Mouse (Mus musculus): ENCODE measurements around the gene Dennd1c. TPM values are rescaled to one million over a fixed set of nuclear protein-coding genes. Genes with fewer than 3 reads are reported as not detected.

The Dennd1c gene
- polyA plus RNA-seq, 1 experiment from 2014 or later = 5.8 TPM

Other genes with a start within 250 kb of the Dennd1c start
- gene Rfx2, start 247.5 kb downstream of the Dennd1c start, polyA plus RNA-seq (2015; fragmentation: Nextera tagmentation; extraction: Ambion mirVana) = 6.7 and 6.9 TPM in 2 replicates
- gene Acsbg2, start 204.1 kb downstream of the Dennd1c start, polyA plus RNA-seq (2015; fragmentation: Nextera tagmentation; extraction: Ambion mirVana) = not detected in 2 replicates
- 0.43 and 0.53 TPM in 2 replicates for gene 1700061G19Rik, start 203.0 kb downstream of the Dennd1c start, polyA plus RNA-seq (2015; fragmentation: Nextera tagmentation; extraction: Ambion mirVana)
- 34.8 and 40.6 TPM in 2 replicates for gene Mllt1, start 143.1 kb downstream of the Dennd1c start, polyA plus RNA-seq (2015; fragmentation: Nextera tagmentation; extraction: Ambion mirVana)
- gene Acer1, start 96.4 kb downstream of the Dennd1c start, polyA plus RNA-seq (2015; fragmentation: Nextera tagmentation; extraction: Ambion mirVana) = 0.09 TPM in 1 of 2 replicates, not detected in the other
- gene Clpp, start 88.2 kb downstream of the Dennd1c start, polyA plus RNA-seq (2015; fragmentation: Nextera tagmentation; extraction: Ambion mirVana) = 113 and 124 TPM in 2 replicates
- 41.3 and 42.6 TPM in 2 replicates for gene Alkbh7, start 81.2 kb downstream of the Dennd1c start, polyA plus RNA-seq (2015; fragmentation: Nextera tagmentation; extraction: Ambion mirVana)
- not detected in 2 replicates for gene Pspn, start 78.5 kb downstream of the Dennd1c start, polyA plus RNA-seq (2015; fragmentation: Nextera tagmentation; extraction: Ambion mirVana)
- gene Gtf2f1, start 67.2 kb downstream of the Dennd1c start, polyA plus RNA-seq (2015; fragmentation: Nextera tagmentation; extraction: Ambion mirVana) = 60.0 and 61.3 TPM in 2 replicates
- 0.63 and 1.0 TPM in 2 replicates for gene Gm17949, start 67.0 kb downstream of the Dennd1c start, polyA plus RNA-seq (2015; fragmentation: Nextera tagmentation; extraction: Ambion mirVana)
- 21.3 and 23.7 TPM in 2 replicates for gene Khsrp, start 47.0 kb downstream of the Dennd1c start, polyA plus RNA-seq (2015; fragmentation: Nextera tagmentation; extraction: Ambion mirVana)
- not detected in 2 replicates for gene Slc25a41, start 36.9 kb downstream of the Dennd1c start, polyA plus RNA-seq (2015; fragmentation: Nextera tagmentation; extraction: Ambion mirVana)
- gene Crb3, start 19.4 kb downstream of the Dennd1c start, polyA plus RNA-seq (2015; fragmentation: Nextera tagmentation; extraction: Ambion mirVana) = 62.6 and 63.1 TPM in 2 replicates
- 8.1 and 9.6 TPM in 2 replicates for gene Slc25a23, start 18.7 kb downstream of the Dennd1c start, polyA plus RNA-seq (2015; fragmentation: Nextera tagmentation; extraction: Ambion mirVana)
- gene Tubb4a, start 9.3 kb upstream of the Dennd1c start, polyA plus RNA-seq (2015; fragmentation: Nextera tagmentation; extraction: Ambion mirVana) = 12.3 and 15.0 TPM in 2 replicates
- gene Tnfsf9, start 26.8 kb upstream of the Dennd1c start, polyA plus RNA-seq (2015; fragmentation: Nextera tagmentation; extraction: Ambion mirVana) = 7.3 and 8.5 TPM in 2 replicates
- not detected in 2 replicates for gene Cd70, start 71.3 kb upstream of the Dennd1c start, polyA plus RNA-seq (2015; fragmentation: Nextera tagmentation; extraction: Ambion mirVana)
- 0.26 and 0.29 TPM in 2 replicates for gene Tnfsf14, start 115.7 kb upstream of the Dennd1c start, polyA plus RNA-seq (2015; fragmentation: Nextera tagmentation; extraction: Ambion mirVana)
- gene C3, start 149.6 kb upstream of the Dennd1c start, polyA plus RNA-seq (2015; fragmentation: Nextera tagmentation; extraction: Ambion mirVana) = 3.2 and 8.4 TPM in 2 replicates
- gene Gpr108, start 169.9 kb upstream of the Dennd1c start, polyA plus RNA-seq (2015; fragmentation: Nextera tagmentation; extraction: Ambion mirVana) = 41.0 and 44.2 TPM in 2 replicates
- gene Trip10, start 170.9 kb upstream of the Dennd1c start, polyA plus RNA-seq (2015; fragmentation: Nextera tagmentation; extraction: Ambion mirVana) = 53.1 and 54.1 TPM in 2 replicates
- 3.9 and 6.4 TPM in 2 replicates for gene Vav1, start 200.6 kb upstream of the Dennd1c start, polyA plus RNA-seq (2015; fragmentation: Nextera tagmentation; extraction: Ambion mirVana)